Mouse (Mus musculus) lung, embryonic 16.5 days (tissue): ENCODE data around the gene B3gnt7. TPM values are rescaled to one million over a fixed set of nuclear protein-coding genes. Genes with fewer than 3 reads are reported as not detected.

ENCODE experiments used
- ATAC-seq: fragments of 200-750 bp; cut with Nextera tagmentation; 2 replicates; pipeline ENCODE4 v1.8.0; 2017; ENCODE audit warnings: low read depth, mild to moderate bottlenecking, moderate library complexity
- H3K27ac ChIP-seq: fragments of 300-500 bp; sonication (generic); 2 replicates; pipeline ENCODE4 v1.5.1; 2014; ENCODE audit warnings: mild to moderate bottlenecking, control low read depth, low read length
- H3K27me3 ChIP-seq: fragments of 300-500 bp; sonication (generic); 2 replicates; pipeline ENCODE4 v1.6.1; 2014; ENCODE audit warnings: low read depth, low read length, mixed read lengths; ENCODE audit not compliant: control insufficient read depth, insufficient read depth
- H3K36me3 ChIP-seq: fragments of 300-500 bp; sonication (generic); 2 replicates; pipeline ENCODE4 v1.6.1; 2014; ENCODE audit warnings: low read length; ENCODE audit not compliant: control insufficient read depth, insufficient read depth
- H3K4me1 ChIP-seq: fragments of 300-500 bp; sonication (generic); replicated peaks from 2 replicates; pipeline ENCODE4 v1.6.1; 2014; ENCODE audit warnings: low read length, mixed read lengths; ENCODE audit not compliant: control insufficient read depth, insufficient read depth
- H3K4me2 ChIP-seq: fragments of 300-500 bp; sonication (generic); 2 replicates; pipeline ENCODE4 v1.6.1; 2014; ENCODE audit warnings: low read depth, low read length, control low read depth
- H3K4me3 ChIP-seq: fragments of 300-500 bp; sonication (generic); 2 replicates; pipeline ENCODE4 v1.5.1; 2014; ENCODE audit warnings: mild to moderate bottlenecking, low read length, control low read depth
- H3K9ac ChIP-seq: fragments of 300-500 bp; sonication (generic); 2 replicates; pipeline ENCODE4 v1.6.1; 2014; ENCODE audit warnings: low read length, control low read depth
- H3K9me3 ChIP-seq: fragments of 300-500 bp; sonication (generic); 2 replicates; pipeline ENCODE4 v1.6.1; 2016; ENCODE audit warnings: low read length; ENCODE audit not compliant: control insufficient read depth
- WGBS: fragments of 180-500 bp; shearing (Covaris S2); extraction: QIAGEN DNeasy Blood & Tissue Kit; methylation state at CpG from one replicate; pipeline ENCODE4 v1.1.7; 2014; 5-methylcytosine and 5-hydroxymethylcytosine counted together
- polyA plus RNA-seq: library from polyadenylated mRNA; unstranded; fragments of >200 nt; fragmentation: Nextera tagmentation; extraction: Ambion mirVana; gene quantifications from 2 replicates; pipeline ENCODE4 v1.2.1, GENCODE M21; 2015

Gene B3gnt7
- polyA plus RNA-seq, 1 experiment from 2014 or later, result 4.7 TPM

DNA sequence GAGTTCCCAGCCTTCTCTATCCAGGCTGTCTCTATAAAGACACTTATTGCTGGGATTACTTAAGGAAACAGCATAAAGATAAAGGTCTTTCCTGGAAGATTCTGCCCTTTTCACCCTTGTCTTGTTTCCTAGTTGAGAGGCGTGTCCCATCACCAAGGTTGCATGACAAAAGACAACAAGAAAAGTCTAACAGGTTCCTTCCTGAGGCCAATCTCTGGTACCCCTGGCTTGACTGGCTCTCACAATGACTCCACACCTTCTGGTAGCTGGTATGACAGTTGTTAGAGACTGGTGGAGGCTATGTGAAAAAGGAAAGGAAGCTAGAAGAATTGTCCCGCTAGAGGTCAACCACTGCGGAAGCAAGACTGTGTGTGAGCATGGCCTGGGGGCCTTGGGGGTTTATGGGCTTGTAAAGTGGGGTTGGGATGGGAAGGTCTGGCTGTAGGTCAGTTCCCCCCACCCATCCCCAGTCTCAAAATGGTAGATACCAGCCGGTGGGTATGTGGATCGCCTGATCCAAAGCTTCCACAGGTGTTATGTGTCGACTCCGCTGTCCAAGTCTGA is 6.7 kb downstream of the B3gnt7 start:
- WGBS, result 92% methylated on average over 7 of the region's 7 CpGs
- ATAC-seq, result no peak
- no peaks in the 10 kb centered on the region for H3K9me3 ChIP-seq
- no peak overlapping the region for H3K9ac ChIP-seq
- H3K4me3 ChIP-seq, result no peak overlapping the region
- H3K4me2 ChIP-seq, result no peak overlapping the region
- H3K27me3 ChIP-seq, result peaks cover 4% of the 10 kb centered on the region; the same call in 1 of the 2 replicates
- H3K36me3 ChIP-seq, result no peaks in the 10 kb centered on the region
- H3K4me1 ChIP-seq, result 0 out of 2 replicates have a peak, but pooled peaks cover 3% of the 10 kb centered on the region
- H3K27ac ChIP-seq, result no peak overlapping the region

DNA sequence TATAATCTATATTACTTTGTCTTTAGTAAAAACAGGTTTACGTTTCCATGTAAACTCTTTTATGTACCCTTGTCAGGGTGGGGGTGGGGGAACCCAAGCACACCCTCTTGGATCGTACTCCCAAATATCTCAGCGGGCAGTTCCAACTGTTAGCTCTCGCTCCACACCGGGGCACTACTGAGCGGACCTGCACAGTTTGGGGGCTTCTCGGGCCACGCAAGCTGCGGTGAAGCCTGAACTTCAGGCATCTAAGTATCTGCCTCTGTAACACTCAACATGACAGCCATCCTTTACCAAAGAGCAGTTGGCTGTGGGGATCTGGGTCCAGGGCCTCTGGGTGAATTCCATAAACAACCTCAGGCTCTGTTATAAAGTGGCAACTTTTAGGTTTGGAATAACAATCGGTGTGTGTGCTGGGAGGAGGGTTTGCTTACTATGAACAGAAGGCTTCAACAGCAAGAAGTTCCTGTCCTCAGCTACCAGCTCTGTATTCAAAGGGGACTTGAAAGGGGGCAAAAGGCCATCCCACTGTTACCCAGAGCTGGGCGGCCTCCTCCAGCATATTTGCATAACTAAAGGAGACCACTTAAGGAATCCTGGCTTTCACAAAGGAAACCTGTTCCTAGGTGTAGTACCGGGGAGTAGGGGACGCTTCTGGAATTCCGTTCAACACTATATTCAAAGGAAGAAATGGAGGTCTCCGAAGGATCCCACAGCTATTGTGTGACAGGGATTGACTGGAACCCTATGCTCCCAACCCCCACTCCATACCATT is 8.1 kb downstream of the B3gnt7 start:
- Histone ChIP-seq H3K4me1 (0 out of 2 replicates have a peak, but pooled peaks cover 3% of the 10 kb centered on the region), H3K9me3 (no peaks in the 10 kb centered on the region), H3K36me3 (no peaks in the 10 kb centered on the region), H3K4me3 (no peak overlapping the region), H3K27ac (peak overlapping the region; percentile 23; the same call in 1 of the 2 replicates), H3K27me3 (no peaks in the 10 kb centered on the region), H3K4me2 (peak overlapping the region; percentile 21), H3K9ac (no peak overlapping the region)
- peak; percentile 57 for ATAC-seq
- 30% methylated on average over 15 of the region's 15 CpGs for WGBS

GRCm38 (mm10) chr1:86311467-86312005 is 8.9 kb downstream of the B3gnt7 start:
- Histone ChIP-seq H3K9me3 (no peaks in the 10 kb centered on the region), H3K9ac (no peak overlapping the region), H3K27ac (no peak overlapping the region; the same call in 1 of the 2 replicates), H3K4me2 (peak overlapping the region; percentile 21), H3K36me3 (no peaks in the 10 kb centered on the region), H3K27me3 (no peaks in the 10 kb centered on the region), H3K4me1 (0 out of 2 replicates have a peak, but pooled peaks cover 3% of the 10 kb centered on the region), H3K4me3 (no peak overlapping the region)
- 29% methylated on average over 10 of the region's 10 CpGs for WGBS
- ATAC-seq, result no peak

DNA sequence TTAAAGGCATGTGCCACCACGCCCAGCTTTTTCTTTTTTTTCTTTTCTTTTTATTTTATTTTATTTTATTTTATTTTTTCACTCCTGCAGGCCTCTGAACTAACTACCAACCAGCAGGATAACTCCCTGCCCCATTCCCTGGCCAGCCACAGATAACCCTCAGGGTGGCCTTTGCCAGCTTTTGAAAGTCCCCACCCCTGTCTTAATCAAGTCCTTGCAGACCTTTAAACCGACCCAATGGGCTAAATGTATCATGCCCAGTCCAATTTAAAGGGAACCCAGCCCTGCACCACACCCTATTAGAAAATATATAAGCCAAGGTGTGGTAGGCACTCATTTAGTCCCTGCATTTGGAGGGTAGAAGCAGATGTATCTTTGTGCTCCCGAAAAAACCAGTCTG is 9.6 kb downstream of the B3gnt7 start:
- H3K27me3 ChIP-seq, result no peaks in the 10 kb centered on the region
- H3K4me1 ChIP-seq, result 0 out of 2 replicates have a peak, but pooled peaks cover 3% of the 10 kb centered on the region
- no peaks in the 10 kb centered on the region for H3K36me3 ChIP-seq
- no peaks in the 10 kb centered on the region for H3K9me3 ChIP-seq
- no peak overlapping the region for H3K9ac ChIP-seq
- 67% methylated on average over 3 of the region's 3 CpGs for WGBS
- H3K4me3 ChIP-seq, result no peak overlapping the region
- ATAC-seq, result no peak
- no peak overlapping the region for H3K27ac ChIP-seq
- H3K4me2 ChIP-seq, result no peak overlapping the region

GRCm38 (mm10) chr1:86313096-86313771 is 10.6 kb downstream of the B3gnt7 start:
- Histone ChIP-seq H3K27me3 (no peaks in the 10 kb centered on the region), H3K9ac (no peak overlapping the region), H3K4me1 (0 out of 2 replicates have a peak, but pooled peaks cover 1% of the 10 kb centered on the region), H3K27ac (no peak overlapping the region), H3K4me2 (no peak overlapping the region), H3K9me3 (no peaks in the 10 kb centered on the region), H3K4me3 (no peak overlapping the region), H3K36me3 (no peaks in the 10 kb centered on the region)
- 44% methylated on average over 16 of the region's 16 CpGs for WGBS
- ATAC-seq, result no peak

- H3K4me2 ChIP-seq, result no peak overlapping the region
- H3K36me3 ChIP-seq, result no peaks in the 10 kb centered on the region
- no peak overlapping the region for H3K9ac ChIP-seq
- H3K9me3 ChIP-seq, result no peaks in the 10 kb centered on the region
- no peaks in the 10 kb centered on the region for H3K27me3 ChIP-seq
- H3K4me1 ChIP-seq, result no peaks in the 10 kb centered on the region
- H3K4me3 ChIP-seq, result no peak overlapping the region
- WGBS, result 22% methylated on average over 15 of the region's 15 CpGs
- no peak for ATAC-seq
- no peak overlapping the region for H3K27ac ChIP-seq
Observed at GRCm38 (mm10) chr1:86313772-86314125, 11.1 kb downstream of the B3gnt7 start.

DNA sequence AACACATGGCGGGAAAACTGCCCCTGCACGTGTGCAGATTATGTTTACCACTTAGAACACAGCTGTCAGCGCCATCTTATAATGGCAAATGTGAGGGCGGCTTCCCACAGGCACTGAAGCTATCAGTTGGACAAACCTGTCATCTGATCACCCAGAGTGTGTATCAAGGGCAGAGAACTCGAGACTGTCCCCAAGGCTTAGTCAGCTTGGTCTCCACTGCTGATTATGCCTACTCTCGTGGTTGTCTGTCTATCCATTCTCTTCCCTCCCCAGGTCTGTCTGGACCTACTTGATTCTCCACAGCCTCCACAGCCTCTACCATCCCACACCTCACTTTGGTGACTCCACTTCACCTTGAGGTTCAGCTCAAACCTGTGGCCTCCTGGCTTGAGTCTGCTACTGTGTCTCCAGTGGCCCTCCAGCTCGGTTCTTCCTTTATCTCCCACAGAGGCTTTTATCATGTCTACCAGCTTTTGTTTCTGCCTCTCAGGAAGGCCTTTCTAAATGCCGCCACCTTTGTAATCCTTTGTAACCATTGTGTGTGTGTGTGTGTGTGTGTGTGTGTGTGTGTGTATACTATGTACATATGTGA is 18.3 kb downstream of the B3gnt7 start:
- Histone ChIP-seq H3K4me2 (no peak overlapping the region), H3K9me3 (no peaks in the 10 kb centered on the region), H3K36me3 (no peaks in the 10 kb centered on the region), H3K27me3 (no peaks in the 10 kb centered on the region), H3K9ac (no peak overlapping the region), H3K4me1 (no peaks in the 10 kb centered on the region), H3K4me3 (no peak overlapping the region), H3K27ac (no peak overlapping the region)
- ATAC-seq, result no peak
- 86% methylated on average over 6 of the region's 8 CpGs for WGBS

- H3K27ac ChIP-seq, result no peak overlapping the region
- H3K4me3 ChIP-seq, result no peak overlapping the region
- H3K9ac ChIP-seq, result no peak overlapping the region
- H3K4me1 ChIP-seq, result no peaks in the 10 kb centered on the region
- WGBS, result 26% methylated on average over 2 of the region's 2 CpGs
- no peaks in the 10 kb centered on the region for H3K27me3 ChIP-seq
- H3K36me3 ChIP-seq, result no peaks in the 10 kb centered on the region
- no peaks in the 10 kb centered on the region for H3K9me3 ChIP-seq
- no peak overlapping the region for H3K4me2 ChIP-seq
- ATAC-seq, result no peak
Observed at GRCm38 (mm10) chr1:86336330-86336729, 33.7 kb downstream of the B3gnt7 start.
